Mouse (Mus musculus): ENCODE results near the gene Lrch4. TPM values are rescaled to one million over a fixed set of nuclear protein-coding genes. Genes with fewer than 3 reads are reported as not detected.

Lrch4 gene
- polyA plus RNA-seq, 1 experiment, result 25.5 TPM

GRCm38 (mm10) chr5:137647827-137648601 lies 19.1 kb downstream of the Lrch4 start:
- WGBS, result 40% methylated on average over 9 of the region's 9 CpGs
- DNase-seq (ENCODE audit: low read depth, low spot score), result no peak

- WGBS, result 43% methylated on average over 4 of the region's 4 CpGs
- DNase-seq (ENCODE audit: low read depth, low spot score), result no peak
Measured at GRCm38 (mm10) chr5:137649251-137649650, 20.3 kb downstream of the Lrch4 start.

GRCm38 (mm10) chr5:137649669-137650571 lies 21.0 kb downstream of the Lrch4 start:
- WGBS, result 20% methylated on average over 17 of the region's 18 CpGs

GRCm38 (mm10) chr5:137652474-137652873 lies 23.6 kb downstream of the Lrch4 start:
- WGBS, result 24% methylated on average over 3 of the region's 3 CpGs
- DNase-seq (ENCODE audit: low read depth, low spot score), result no peak

More at GRCm38 (mm10) chr5:137649669-137650571, 21.0 kb downstream of the Lrch4 start:
- no peak for DNase-seq (ENCODE audit: low read depth, low spot score)

GRCm38 (mm10) chr5:137653366-137653765 lies 24.4 kb downstream of the Lrch4 start:
- no peak for DNase-seq (ENCODE audit: low read depth, low spot score)
- 90% methylated on average over 10 of the region's 10 CpGs for WGBS

GRCm38 (mm10) chr5:137654746-137655145 lies 25.8 kb downstream of the Lrch4 start:
- WGBS, result 62% methylated on average over 7 of the region's 7 CpGs
- no peak for DNase-seq (ENCODE audit: low read depth, low spot score)

- DNase-seq (ENCODE audit: low read depth, low spot score), result no peak
- WGBS, result 26% methylated on average over 6 of the region's 6 CpGs
Measured at GRCm38 (mm10) chr5:137656977-137657376, 28.1 kb downstream of the Lrch4 start.

- 57% methylated on average over 6 of the region's 6 CpGs for WGBS
- DNase-seq (ENCODE audit: low read depth, low spot score), result peak; percentile 52
Measured at GRCm38 (mm10) chr5:137660064-137660688, 31.3 kb downstream of the Lrch4 start.

GRCm38 (mm10) chr5:137663057-137663456 lies 34.1 kb downstream of the Lrch4 start:
- no peak for DNase-seq (ENCODE audit: low read depth, low spot score)
- 78% methylated on average over 9 of the region's 9 CpGs for WGBS

- 80% methylated on average over 10 of the region's 10 CpGs for WGBS
- no peak for DNase-seq (ENCODE audit: low read depth, low spot score)
Measured at GRCm38 (mm10) chr5:137668971-137669370, 40.0 kb downstream of the Lrch4 start.

- WGBS, result 93% methylated on average over 1 of the region's 1 CpGs
- DNase-seq (ENCODE audit: low read depth, low spot score), result no peak
Measured at GRCm38 (mm10) chr5:137670240-137670639, 41.3 kb downstream of the Lrch4 start.

GRCm38 (mm10) chr5:137671443-137672240 lies 42.7 kb downstream of the Lrch4 start:
- 2% methylated on average over 9 of the region's 9 CpGs for WGBS
- peak; percentile 73 for DNase-seq (ENCODE audit: low read depth, low spot score)

GRCm38 (mm10) chr5:137672361-137672760 lies 43.4 kb downstream of the Lrch4 start:
- 59% methylated on average over 5 of the region's 5 CpGs for WGBS
- no peak for DNase-seq (ENCODE audit: low read depth, low spot score)

- peak; percentile 64 for DNase-seq (ENCODE audit: low read depth, low spot score)
- WGBS, result 33% methylated on average over 6 of the region's 6 CpGs
Measured at GRCm38 (mm10) chr5:137673015-137673414, 44.1 kb downstream of the Lrch4 start.

GRCm38 (mm10) chr5:137674786-137675185 lies 45.9 kb downstream of the Lrch4 start:
- 36% methylated on average over 8 of the region's 8 CpGs for WGBS
- peak; percentile 59 for DNase-seq (ENCODE audit: low read depth, low spot score)

GRCm38 (mm10) chr5:137677859-137678258 lies 48.9 kb downstream of the Lrch4 start:
- 96% methylated on average over 8 of the region's 8 CpGs for WGBS
- DNase-seq (ENCODE audit: low read depth, low spot score), result no peak

- 64% methylated on average over 3 of the region's 3 CpGs for WGBS
- DNase-seq (ENCODE audit: low read depth, low spot score), result no peak
Measured at GRCm38 (mm10) chr5:137678736-137679135, 49.8 kb downstream of the Lrch4 start.

- WGBS, result 70% methylated on average over 4 of the region's 4 CpGs
- no peak for DNase-seq (ENCODE audit: low read depth, low spot score)
Measured at GRCm38 (mm10) chr5:137679726-137680125, 50.8 kb downstream of the Lrch4 start.

- DNase-seq (ENCODE audit: low read depth, low spot score), result no peak
- WGBS, result 83% methylated on average over 6 of the region's 6 CpGs
Measured at GRCm38 (mm10) chr5:137682526-137682925, 53.6 kb downstream of the Lrch4 start.
